Mouse (Mus musculus): ENCODE data around the gene Ctdsp2. TPM values are rescaled to one million over a fixed set of nuclear protein-coding genes. Genes with fewer than 3 reads are reported as not detected.

Gene Ctdsp2
- polyA plus RNA-seq (2012; rRNA removed): 146 and 191 TPM in 2 replicates

GRCm38 (mm10) chr10:126978277-126978994 is at the start of gene Ctdsp2:
Ctdsp2 (plus strand) TSS chr10:126978717.
- DNase-seq (ENCODE audit: low spot score): peak; percentile 99

DNA sequence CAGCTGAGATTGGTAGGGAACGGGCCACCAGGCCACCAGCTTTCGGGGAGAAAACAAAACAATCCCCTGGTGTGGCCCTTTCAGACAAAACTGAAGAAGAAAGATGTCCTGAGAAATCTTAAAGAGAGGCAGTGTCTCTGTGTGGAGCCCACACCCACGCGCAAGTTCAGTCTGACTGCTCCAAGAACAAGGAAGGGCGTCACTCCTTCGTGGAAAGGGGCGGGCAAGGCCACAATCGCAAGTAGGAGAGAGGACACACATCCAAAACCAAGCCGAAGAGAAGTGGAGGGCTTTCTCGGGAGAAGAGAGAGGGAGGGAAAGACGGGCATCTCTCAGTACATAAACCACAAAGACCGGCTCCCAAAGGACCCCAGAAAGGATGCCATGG is 49.7 kb upstream of the Ctdsp2 start:
- DNase-seq (ENCODE audit: low spot score): no peak

- no peak for DNase-seq (ENCODE audit: low spot score)
Observed at GRCm38 (mm10) chr10:126929543-126929942, 49.0 kb upstream of the Ctdsp2 start.

GRCm38 (mm10) chr10:126930270-126931121 is 48.0 kb upstream of the Ctdsp2 start:
- no peak for DNase-seq (ENCODE audit: low spot score)

DNA sequence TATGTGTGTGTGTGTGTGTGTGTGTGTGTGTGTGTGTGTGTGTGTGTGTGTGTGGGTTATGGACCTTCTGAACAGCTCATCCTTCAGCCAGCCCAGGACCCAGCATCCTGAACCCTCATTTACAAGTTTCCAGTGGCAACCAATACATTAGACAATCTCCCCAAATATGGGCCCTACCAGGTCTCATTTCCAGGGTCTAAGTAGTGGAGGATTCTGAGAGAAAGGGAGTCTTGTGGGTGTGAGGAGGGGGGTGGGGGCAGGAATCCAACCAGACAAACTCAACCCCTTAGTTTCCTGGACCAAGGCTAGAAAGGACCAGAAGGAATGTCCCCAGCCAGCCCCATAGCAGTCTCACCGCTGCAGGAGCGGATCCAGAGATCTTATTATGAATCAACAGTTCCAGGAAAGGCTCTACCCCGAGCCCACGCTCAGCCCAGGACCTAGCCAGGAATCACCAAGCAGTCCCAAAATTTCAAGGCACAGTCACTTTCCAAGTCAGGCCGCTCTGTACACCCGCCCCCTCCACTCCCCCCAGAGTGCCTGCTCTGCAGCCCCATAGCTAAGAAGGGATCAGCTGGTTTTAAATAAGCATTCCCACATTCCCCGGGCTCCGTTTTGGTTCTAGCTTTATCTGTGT is 47.3 kb upstream of the Ctdsp2 start:
- DNase-seq (ENCODE audit: low spot score): no peak

- DNase-seq (ENCODE audit: low spot score): no peak
Observed at GRCm38 (mm10) chr10:126931760-126932139, 46.8 kb upstream of the Ctdsp2 start.

GRCm38 (mm10) chr10:126934561-126934960 is 44.0 kb upstream of the Ctdsp2 start:
- no peak for DNase-seq (ENCODE audit: low spot score)

GRCm38 (mm10) chr10:126935121-126935520 is 43.4 kb upstream of the Ctdsp2 start:
- DNase-seq (ENCODE audit: low spot score): no peak

DNA sequence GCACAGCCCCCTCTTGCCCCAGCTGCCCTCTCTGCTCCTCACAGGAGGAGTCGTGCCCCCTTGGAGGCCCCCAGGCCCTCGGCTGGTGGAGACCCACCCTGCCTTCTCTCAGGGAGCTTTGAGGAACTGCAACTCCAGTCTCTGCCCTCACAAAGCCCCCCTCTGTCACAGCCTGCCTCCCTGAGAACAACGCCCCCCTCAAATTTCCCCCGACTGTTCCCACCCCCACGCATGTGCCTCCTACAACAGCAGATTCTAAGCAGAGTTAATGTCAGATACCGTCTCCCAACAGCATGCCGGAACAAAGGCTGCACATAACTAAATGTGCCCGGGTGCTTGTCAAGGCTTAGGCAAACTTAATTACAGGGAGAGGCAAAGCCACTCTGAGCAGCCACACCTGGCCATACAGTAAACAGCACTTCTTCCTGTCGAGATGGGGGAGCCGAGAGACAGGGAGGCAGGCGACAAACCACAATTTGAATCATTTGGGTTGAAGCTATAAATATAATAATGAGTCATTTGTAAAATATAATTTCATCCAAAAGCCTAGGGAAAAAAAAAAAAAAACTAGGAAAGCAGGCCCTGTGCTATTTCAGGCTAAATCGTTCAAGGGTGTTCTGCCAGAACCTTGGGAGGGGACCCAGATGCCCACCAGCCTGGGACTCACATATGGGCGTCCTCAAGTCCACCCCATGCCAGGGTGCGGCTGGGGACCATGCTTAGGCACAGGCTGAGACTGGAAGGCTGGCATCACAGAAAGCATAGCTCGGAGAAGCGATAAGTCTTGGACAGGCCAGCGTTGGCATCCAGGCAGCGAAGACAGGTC is 42.7 kb upstream of the Ctdsp2 start:
- DNase-seq (ENCODE audit: low spot score): no peak

- DNase-seq (ENCODE audit: low spot score): no peak
Observed at GRCm38 (mm10) chr10:126940949-126941348, 37.6 kb upstream of the Ctdsp2 start.

- DNase-seq (ENCODE audit: low spot score): no peak
Observed at GRCm38 (mm10) chr10:126945531-126945930, 33.0 kb upstream of the Ctdsp2 start.

- no peak for DNase-seq (ENCODE audit: low spot score)
Observed at GRCm38 (mm10) chr10:126949824-126950223, 28.7 kb upstream of the Ctdsp2 start.

DNA sequence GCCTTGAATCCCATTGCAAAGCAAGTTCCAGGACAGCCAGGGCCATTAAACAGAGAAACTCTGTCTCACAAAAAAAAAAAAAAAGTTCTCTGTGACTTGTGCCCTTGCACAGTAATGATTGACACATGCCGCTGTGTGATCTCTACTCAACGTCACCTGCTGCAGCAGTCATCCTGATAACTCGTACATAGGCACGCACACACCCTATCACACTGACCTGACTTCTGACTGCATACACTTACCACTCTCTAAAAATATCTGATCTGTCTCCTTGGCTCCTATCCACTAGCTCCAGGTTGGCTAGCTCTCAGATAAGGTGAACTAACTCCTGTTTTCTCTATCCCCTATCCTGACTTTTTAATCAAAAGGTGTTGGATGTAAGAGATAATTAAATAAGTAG is 27.9 kb upstream of the Ctdsp2 start:
- DNase-seq (ENCODE audit: low spot score): no peak

- no peak for DNase-seq (ENCODE audit: low spot score)
Observed at GRCm38 (mm10) chr10:126952375-126952774, 26.1 kb upstream of the Ctdsp2 start.

- DNase-seq (ENCODE audit: low spot score): no peak
Observed at GRCm38 (mm10) chr10:126953029-126953471, 25.5 kb upstream of the Ctdsp2 start.

DNA sequence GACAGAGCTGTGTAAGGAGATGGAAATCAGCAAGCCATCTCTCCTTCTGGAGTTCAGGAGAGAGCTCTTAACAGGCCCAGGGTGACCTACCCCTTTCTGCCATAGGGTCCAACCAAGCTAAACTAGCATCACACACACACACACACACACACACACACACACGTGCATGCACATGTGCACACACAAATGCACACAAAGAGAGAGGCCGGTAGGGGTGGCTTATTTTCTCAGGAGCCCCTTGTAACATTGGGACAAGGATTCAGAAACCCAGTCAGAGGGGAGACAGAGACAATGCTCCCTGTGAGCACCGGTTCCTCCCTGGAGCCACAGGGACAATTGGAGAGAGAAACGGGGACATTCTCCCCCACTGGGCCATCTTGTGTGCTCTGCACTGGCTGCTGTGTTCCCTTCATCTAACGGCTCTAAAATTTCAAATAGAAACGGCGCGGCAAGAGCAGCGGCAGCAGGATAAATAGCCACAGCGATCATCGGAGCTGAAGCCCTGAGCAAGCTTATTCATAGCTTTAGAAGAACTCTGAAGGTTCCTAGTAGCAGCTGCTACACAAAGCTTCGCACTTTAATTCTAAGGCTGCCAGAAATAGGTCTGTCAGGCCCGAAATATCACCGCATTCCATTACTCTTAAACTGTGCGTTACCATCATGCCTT is 21.7 kb upstream of the Ctdsp2 start:
- no peak for DNase-seq (ENCODE audit: low spot score)

- peak; percentile 46 for DNase-seq (ENCODE audit: low spot score)
Observed at GRCm38 (mm10) chr10:126957359-126958107, 21.0 kb upstream of the Ctdsp2 start.

- no peak for DNase-seq (ENCODE audit: low spot score)
Observed at GRCm38 (mm10) chr10:126960496-126960895, 18.0 kb upstream of the Ctdsp2 start.

DNA sequence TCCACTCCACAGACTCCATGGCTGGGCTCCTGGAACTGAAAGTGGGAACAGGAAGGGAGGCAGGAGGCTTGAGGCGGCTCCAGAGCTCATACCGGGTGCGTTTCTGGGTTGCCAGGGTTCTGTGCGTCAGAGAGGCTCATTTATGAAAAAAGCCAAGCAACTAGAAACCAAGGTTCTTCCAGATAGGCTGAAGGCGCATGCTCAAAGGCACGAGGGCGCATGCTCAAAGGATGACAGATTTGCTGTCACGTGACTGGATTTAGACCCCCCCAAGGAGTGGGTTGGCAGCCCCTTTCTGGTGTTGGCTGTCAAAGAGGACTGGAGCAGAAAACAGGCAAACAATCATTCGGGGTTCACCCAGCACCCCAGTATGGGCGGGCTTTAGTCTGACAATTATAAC is 16.8 kb upstream of the Ctdsp2 start:
- no peak for DNase-seq (ENCODE audit: low spot score)

DNA sequence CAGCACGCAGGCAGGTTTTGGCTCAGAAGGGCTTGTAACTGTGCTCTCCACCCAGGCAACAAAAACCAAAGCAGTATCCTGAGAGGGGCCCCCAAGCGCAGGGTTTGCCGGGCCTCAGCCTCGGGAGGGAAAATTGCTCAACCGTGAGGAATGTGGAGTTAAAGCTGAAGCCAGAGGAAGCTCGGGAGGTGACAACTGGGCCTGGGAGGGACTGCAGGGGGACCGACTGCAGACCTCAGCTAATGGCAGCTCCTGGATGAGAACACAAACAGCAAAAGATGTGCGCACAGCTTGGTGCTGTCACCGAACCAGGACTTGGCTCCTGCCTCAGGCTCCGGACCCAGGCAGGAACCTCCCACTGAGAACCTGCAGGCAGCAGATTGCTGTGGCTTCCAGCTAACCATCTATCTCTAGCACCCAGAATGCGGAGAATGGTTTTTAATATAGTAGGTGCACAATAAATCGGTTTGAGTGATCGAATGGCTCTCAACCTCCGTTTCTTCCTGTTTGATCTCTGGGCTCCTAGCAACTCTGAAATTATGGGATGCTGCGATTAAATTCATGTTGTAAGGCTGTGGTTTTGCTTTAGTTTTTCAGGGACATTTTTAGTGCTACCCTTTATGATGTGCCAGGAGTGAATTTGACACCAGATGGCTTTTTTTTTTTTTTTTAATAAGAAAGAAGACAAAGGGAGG is 16.1 kb upstream of the Ctdsp2 start:
- DNase-seq (ENCODE audit: low spot score): peak; percentile 33
